Mouse (Mus musculus) gastrocnemius, adult 18-20 months (tissue): ENCODE data around the gene Ctse. TPM values are rescaled to one million over a fixed set of nuclear protein-coding genes. Genes with fewer than 3 reads are reported as not detected.
"Not testable (repeated sequence)": the region's sequence is repeated elsewhere in the genome, so short reads cannot be mapped to it uniquely, and the experiment has no call there.

Experiments used
- DNase-seq: peaks from one replicate; pipeline ENCODE4 v3.0.0; 2021; ENCODE audit warnings: low spot score
- long read RNA-seq, 2 experiments: library from polyadenylated mRNA; stranded (forward); transcript quantifications; one replicate each; pipeline ENCODE4 v2.0.0; 2021
- total RNA-seq, 2 experiments: library from RNA; stranded (reverse); gene quantifications; 2 replicates each; pipeline ENCODE4 v1.2.3; 2021

Ctse gene
- under 1 TPM; 0.16 to 0.19 TPM for total RNA-seq
- long read RNA-seq, experiment 1, partial matches to known transcripts, result 0 of 1 reads
- long read RNA-seq, experiment 1, other reads (novel, unspliced or antisense), result 0 of 1 reads
- long read RNA-seq, experiment 2, result 0 reads

DNA sequence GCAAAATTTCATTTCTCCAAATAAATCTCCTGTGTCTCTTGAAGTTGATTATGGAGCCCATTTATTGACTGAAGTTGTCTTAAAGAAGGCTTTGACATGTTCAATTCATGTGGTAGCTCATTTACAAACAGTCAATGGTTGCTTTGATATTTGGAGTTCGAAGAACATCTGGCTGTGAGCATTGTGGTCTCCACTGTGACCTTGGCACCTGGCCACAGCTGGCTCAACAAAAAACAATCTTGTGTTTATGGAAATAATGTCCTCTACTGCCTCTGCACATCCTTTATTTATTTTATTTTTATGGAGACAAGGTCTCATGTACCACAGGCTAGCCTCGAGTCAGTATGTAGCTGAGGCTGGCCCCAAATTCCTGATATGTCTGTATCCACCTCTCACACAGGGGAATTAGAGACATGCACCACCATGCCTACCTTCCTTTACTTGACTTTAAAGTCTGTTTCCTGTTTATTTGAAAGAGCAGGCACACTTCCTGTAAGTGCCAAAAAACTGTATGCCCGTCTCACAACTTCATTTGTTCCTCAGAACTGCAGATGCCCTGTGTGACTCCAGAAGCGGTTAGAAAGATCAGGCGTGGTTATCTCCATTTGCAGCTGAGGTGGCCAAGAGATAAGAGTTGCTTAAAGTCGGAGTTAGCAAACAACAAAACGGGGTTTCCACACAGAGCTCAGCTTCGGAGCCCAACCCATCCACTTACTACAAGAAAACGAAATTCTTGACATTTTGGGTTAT, at the start of gene Ctse:
Ctse (plus strand) TSS at position 516 of the 750 bp plus-strand sequence.
- no peak for DNase-seq

DNA sequence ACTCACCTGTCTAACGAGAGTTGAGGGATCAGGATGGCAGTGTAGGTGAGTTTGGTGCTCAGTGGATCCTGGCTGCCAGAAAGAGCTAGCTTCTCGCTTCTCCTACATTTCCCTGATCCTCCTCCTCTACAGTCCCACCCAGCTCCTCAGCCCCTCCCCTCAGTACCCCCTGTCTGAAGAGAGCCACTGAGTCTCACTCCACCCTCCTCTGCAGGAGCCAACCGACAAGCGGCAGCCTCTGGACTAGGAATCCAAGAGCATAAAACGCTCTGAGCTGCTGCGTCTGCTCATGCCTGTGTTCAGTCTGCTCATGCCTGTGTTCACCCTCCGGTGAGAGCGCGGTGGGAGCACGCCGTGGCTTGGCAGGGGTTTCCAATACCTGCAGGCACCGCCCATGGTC, 39.2 kb upstream of the Ctse start, which contains the start of gene Avpr1b:
Avpr1b (plus strand) TSS at position 335 of the 400 bp plus-strand sequence.
- DNase-seq, result no peak

- DNase-seq, result no peak
Observed at GRCm38 (mm10) chr1:131600314-131600713, 37.8 kb upstream of the Ctse start.

DNA sequence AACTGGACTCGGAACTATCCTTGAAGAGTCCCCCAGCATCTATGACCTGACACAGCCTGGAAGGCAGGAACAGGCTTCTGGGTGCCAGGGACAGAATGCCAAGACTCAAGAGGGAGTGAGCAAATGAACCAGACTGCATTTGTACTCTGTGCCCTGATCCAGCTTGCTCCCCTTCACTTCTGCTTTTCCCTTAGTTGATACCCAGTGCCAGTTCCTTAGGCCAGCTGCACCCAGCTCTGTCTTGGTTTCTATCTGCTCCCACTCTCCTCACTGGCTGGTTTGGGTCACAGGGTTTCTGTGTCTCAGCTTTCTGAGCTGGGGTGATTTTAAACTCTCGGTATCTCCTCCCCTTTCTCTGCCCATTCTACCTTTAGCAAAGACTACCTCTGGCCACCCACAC, 31.4 kb upstream of the Ctse start:
- no peak for DNase-seq

DNA sequence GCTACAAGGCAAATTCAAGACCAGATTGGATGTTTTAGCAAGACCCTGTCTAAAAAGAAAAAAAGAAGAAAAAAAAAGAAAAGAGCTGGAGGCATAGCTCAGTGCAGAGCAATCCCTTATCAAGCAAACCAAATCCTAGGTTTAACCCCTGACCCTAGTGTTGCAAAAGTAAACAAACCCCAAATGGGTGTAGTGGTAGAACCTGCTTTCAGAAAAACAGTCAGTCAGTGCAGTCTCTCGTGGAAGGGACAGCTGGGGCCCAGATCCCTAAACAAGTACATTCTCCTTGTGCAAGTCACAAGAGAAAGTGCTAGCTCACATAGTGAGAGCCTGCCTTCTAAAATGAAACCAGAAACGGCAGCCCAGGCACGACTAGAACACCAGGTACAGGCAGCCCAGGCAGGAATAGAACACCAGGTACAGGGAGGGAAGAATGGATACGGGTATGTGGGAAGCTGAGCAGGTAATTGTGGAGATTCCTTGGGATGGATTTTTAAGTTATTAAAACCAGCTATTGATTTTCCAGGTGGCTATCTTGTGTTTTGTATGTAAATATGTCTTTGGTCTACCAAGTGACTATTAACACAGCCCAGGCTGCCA, 25.4 kb upstream of the Ctse start:
- no peak for DNase-seq

DNA sequence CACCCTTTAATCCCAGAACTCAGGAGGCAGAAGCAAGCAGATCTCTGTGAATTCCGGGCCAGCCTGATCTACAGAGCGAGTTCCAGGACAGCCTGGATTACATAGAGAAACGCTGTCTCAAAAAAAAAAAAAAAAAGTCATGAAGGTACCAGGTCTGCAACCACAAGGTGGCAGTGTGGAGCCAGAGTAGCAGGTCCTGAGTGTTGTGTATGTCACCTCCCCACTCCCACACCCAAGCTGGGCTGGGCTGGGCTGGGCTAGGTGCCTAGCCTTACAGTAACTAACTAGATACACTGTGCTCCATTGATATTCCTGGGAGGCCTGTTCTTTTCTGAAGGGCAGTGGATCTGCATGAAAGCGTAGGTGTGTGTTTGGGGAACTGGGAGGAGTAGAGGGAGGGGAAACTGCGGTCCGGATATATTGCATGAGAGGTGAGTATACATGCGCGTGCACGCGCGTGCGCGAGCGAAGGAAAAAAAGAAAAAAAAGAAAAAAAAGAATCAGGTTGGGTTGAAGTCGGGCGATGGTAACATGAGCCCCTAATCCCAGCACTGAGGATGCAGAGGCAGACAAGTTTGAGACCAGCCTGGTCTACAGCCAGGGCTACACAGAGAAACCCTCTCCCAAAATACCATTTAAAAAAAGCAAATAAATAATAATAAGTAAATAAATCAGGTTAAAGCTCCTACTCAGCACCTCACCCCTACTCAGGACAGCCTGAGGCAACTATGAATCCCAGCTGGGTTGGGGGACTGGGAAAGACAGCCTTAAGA, 24.6 kb upstream of the Ctse start:
- peak; percentile 61 for DNase-seq

DNA sequence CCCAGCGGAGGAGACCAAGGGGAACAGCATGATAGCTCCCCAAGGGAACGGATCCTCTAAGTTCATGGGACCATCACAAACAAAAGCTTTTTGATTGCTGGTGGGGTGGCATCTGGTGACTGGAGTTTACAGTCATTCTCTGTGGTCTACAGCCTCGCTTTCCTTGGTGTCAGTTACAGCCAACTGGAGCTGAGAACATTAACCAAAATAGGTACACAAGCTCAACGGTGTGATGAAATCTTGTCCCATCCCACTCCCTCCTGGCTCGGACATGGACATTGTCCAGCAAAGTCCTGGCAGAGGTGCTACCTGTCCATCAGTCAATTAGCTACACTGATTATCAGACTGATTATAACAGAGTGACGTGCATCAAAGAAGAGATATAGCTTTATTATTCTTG, 23.5 kb upstream of the Ctse start:
- no peak for DNase-seq

- DNase-seq, result no peak
Observed at GRCm38 (mm10) chr1:131616131-131616530, 22.0 kb upstream of the Ctse start.

- DNase-seq, result no peak
Observed at GRCm38 (mm10) chr1:131616546-131617220, 21.4 kb upstream of the Ctse start.

DNA sequence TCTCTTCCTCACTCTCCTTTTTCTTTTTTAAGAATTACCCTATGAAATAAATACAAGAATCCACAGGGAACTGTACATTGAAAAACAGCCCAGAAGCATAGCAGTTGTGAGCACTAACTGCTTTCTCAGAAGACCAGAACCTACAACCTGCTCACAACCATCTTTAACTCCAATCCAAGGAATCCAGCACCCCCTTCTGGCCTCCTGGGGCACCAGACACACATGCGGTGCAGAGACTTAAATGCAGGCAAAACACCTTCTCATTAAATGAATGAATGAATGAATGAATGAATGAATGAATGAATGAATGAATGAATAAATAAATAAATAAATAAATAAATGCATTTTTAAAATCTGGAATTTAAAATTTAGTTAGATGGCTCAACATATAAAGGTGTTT, 19.5 kb upstream of the Ctse start:
- no peak for DNase-seq

DNA sequence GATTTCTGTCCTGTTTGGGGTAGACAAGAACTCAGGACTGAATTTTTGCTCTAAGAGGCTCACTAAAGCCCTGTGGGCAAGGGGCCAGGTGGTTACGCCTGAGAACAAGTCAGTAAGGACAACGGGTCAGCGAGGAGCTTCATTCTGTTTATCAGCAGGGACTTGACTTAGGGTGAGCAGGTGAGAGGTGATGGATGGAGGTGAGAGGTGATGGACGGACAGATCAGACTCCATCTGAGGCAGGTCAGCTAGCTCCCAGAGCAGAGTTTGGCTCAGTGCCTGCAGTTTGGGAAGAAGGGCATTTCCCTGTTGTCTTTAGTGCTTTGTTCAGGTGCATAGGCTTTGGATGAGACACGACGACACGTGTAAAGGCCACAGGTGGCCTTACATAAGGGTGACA, 18.8 kb upstream of the Ctse start:
- DNase-seq, result no peak

GRCm38 (mm10) chr1:131623644-131624043, 14.5 kb upstream of the Ctse start:
- no peak for DNase-seq

- DNase-seq, result no peak
Observed at GRCm38 (mm10) chr1:131624175-131624835, 13.8 kb upstream of the Ctse start.

GRCm38 (mm10) chr1:131626200-131626599, 11.9 kb upstream of the Ctse start:
- DNase-seq, result no peak

DNA sequence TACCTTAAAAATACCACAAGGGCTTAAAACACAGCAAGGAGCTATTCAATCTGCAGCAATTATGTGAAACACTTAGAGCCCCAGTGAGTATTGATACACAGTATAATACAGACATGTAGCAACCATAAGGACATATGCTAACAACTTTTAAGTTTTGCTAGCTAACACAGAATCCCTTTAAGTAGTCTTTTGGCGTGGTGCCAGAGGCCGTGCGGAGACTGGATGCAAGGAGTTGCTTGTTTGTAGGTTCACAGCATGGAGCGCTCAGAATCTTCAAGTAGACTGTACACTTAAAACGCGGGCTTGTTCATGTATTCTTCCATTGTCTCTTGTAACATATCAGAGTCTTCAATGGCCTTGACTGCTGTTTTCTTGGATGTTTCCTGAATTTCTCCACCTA, 5.9 kb upstream of the Ctse start:
- DNase-seq, result not testable (repeated sequence)

DNA sequence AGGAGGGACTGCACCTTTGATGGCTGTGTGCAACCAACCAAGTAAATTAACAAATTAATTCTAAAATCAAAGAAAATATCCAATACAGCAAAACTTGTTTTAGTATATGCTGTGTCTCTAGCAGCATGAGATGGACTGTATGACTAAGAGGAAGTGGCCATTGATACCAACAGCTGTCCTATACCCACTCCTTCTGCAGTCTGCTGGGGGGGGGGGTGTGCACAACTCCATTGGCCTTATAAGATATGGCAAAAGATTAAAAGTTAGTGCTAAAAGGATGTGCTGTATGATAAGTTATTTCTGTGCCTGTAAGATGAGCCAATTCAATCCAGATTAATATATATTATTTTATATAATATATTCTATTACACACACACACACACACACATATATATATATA, 3.6 kb upstream of the Ctse start:
- DNase-seq, result no peak

DNA sequence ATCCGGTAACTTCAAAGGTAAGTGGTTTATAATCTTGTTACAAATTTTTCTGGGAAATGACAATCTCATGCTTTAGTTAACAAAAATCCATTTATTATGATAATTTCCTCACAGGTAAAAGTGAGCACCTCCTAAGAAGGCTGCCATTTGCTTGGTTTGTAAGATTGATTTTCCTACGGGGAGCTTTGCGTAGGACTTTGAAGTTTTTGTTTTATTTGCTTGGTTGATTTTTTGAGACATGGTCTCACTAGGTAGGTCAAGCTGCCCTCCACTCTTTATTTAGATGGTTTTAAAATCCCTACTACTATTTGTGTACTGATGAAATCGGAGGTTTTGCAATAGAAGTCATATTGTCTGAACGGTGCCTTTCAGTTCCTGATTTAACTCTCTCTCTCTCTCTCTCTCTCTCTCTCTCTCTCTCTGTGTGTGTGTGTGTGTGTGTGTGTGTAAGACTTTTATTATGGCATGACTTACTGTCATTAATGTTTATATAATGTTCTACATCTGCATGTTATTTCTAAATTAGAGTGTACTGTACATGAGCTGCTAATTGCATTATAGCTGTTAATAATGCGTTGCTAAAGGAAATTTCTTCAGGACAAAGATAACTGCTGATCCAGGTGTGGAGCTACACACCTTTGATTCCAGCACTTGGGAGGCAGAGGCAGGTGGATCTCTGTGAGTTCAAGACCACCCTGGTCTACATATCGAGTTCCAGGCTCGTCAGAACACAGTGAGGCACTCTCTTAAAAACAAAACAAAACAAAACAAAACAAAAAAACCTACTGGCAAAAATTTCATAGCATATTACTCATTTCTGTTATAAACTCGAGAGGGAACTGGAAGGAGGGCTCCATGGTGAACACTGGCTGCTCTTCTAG, 675 bp downstream of the Ctse start:
- DNase-seq, result no peak

DNA sequence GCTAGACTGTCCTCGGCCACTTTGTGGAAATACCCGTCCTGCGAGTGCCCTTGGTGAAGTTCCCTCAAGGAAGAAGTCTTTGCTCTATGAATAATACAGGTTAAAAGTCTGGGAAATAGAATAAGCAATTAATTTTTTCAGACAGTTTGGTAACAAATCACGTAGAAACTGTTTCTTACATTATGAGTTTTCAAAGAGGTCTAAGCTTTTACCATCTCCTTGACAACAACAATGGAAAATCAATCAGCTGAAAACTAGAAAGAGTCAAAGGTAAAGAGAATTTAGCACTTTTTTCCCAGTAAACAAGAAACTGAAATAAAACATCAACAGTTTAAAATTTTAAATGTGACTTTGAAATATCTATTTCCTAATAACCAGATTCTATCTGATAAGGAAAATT, 2.0 kb downstream of the Ctse start:
- DNase-seq, result no peak

GRCm38 (mm10) chr1:131641565-131641964, 3.5 kb downstream of the Ctse start:
- no peak for DNase-seq

DNA sequence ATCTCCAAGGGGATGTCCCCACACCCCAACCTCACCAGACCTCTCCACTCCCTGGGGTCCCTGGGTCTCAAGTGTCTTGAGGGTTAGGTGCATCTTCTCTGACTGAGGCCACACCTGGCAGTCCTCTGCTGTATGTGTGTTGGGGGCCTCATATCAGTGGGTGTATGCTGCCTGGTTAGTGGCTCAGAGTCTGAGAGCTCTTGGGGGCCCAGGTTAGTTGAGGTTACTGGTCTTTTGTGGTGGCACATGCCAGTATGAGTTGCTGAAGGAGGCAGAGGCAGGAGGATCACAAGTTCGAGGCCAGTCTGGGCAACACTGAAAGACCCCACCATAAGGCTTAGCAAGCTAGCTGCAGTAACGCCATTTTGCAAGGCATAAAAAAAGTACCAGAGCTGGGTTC, 4.1 kb downstream of the Ctse start:
- DNase-seq, result no peak
